In the genomic region with DNA sequence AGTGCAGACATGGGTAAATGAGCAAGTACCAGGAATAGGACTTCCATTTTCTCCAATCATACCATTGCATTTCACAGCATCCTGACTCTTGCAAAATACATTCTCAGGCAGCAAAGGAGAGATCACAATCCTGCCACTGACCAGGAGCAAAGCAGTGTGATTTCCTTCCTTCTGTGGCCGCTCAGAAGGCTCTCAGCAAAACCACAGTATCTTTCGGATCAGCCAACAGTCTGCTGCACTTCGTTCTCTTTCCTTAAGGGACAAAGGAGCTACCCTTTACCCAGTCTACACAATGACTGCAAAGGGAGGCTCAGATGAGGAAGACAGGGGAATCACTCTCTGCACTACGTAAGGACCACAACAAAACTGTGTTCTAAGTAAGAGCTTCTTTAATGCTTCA, we compare ENCODE assay signal across 22 mouse cellular contexts. TPM values are rescaled to one million over a fixed set of nuclear protein-coding genes. Genes with fewer than 3 reads are reported as not detected.
DNase-seq lines count a peak whose midpoint lies in the region; ATAC-seq and TF ChIP-seq lines count a peak whose summit lies in the region.
"Had no signal": no experiment of that assay in that cellular context is flagged by ENCODE, and none has a peak within 500 bp of the region (broad histone marks: within the 10 kb centered on the region; RNA-seq: fewer than 3 reads in every experiment).

No protein-coding gene starts in this region.

- no peak for TF ChIP-seq CTCF in cerebellum, adult 2 months (IDR thresholded peaks at IDR 0.05; ENCODE audit: borderline replicate concordance, insufficient read depth, low read depth, low read length)

- 97% methylated on average over 4 of the region's 4 CpGs for WGBS in cerebellum, adult 2 months

- peak; percentile 42 for ATAC-seq in granulocyte monocyte progenitor cell, adult 5-6 weeks (replicated peaks; ENCODE audit: poor library complexity, severe bottlenecking)
- ATAC-seq in megakaryocyte progenitor cell, adult 5-6 weeks (replicated peaks; ENCODE audit: poor library complexity), result peak; percentile 60
- ATAC-seq: forebrain, embryonic 14.5 days; forebrain, embryonic 16.5 days had no signal

- no peak for TF ChIP-seq POLR2A in cerebellum, adult 2 months (IDR thresholded peaks at IDR 0.05; ENCODE audit: borderline replicate concordance, insufficient read depth, low read length)

- no peaks in the 10 kb centered on the region; the same call in 1 of the 2 replicates for H3K4me1 ChIP-seq in cerebellum, adult 2 months (ENCODE audit: control insufficient read depth, insufficient read depth, low read length)
- H3K4me1 ChIP-seq: embryonic facial prominence, embryonic 13.5 days; embryonic facial prominence, embryonic 15.5 days; forebrain, embryonic 10.5 days; forebrain, embryonic 12.5 days had no signal

- peak; percentile 71 for DNase-seq in heart, adult 11 months
- no peak for DNase-seq in heart, postnatal 4 days
- DNase-seq in cerebellum, adult 2 months, result no peak
- DNase-seq in lung, postnatal 36 days, result no peak
- DNase-seq: adrenal gland, adult 2 months; adrenal gland, postnatal 10 days; adrenal gland, postnatal 25 days; cerebellum, adult 11 months; cerebellum, adult 18-20 months; cerebellum, adult 9-10 months; cerebellum, postnatal 10 days; cerebellum, postnatal 25 days; embryo, embryonic 11 days had no signal

- no peak overlapping the region for H3K4me3 ChIP-seq in cerebellum, adult 2 months (replicated peaks; ENCODE audit: insufficient read depth, low read depth, low read length)
- H3K4me3 ChIP-seq: embryonic facial prominence, embryonic 13.5 days; embryonic facial prominence, embryonic 15.5 days; erythroblast, embryonic 14.5 days; forebrain, embryonic 10.5 days; forebrain, embryonic 12.5 days had no signal

- H3K27ac ChIP-seq in cerebellum, adult 2 months (ENCODE audit: insufficient read depth, low read length), result no peak overlapping the region
- H3K27ac ChIP-seq: embryonic facial prominence, embryonic 13.5 days; embryonic facial prominence, embryonic 15.5 days; forebrain, embryonic 10.5 days; forebrain, embryonic 12.5 days had no signal

- H3K27me3 ChIP-seq in cerebellum, adult 2 months (ENCODE audit: control insufficient read depth, insufficient read depth, low read length), result no peaks in the 10 kb centered on the region
- H3K27me3 ChIP-seq: embryonic facial prominence, embryonic 13.5 days; embryonic facial prominence, embryonic 15.5 days; forebrain, embryonic 12.5 days had no signal

RNA-seq across cellular contexts. Expression of a gene that starts 12.6 kb away (rescaled TPM):
- 10 to 100 TPM; 21.5 to 24.9 TPM for total RNA-seq in heart, postnatal 4 days (2021)
- 80.3 and 105 TPM in 2 replicates for total RNA-seq in granulocyte monocyte progenitor cell, adult 5-6 weeks (2014; fragmentation: Nextera tagmentation)
- total RNA-seq in granulocyte monocyte progenitor cell, adult 5-6 weeks (2017), result 50.8 and 51.8 TPM in 2 replicates
- total RNA-seq in megakaryocyte progenitor cell, adult 5-6 weeks (2015), result 60.7 and 65.3 TPM in 2 replicates
- 38.1 and 56.2 TPM in 2 replicates for total RNA-seq in megakaryocyte progenitor cell, adult 5-6 weeks (2017)
- polyA plus RNA-seq in cerebellum, adult 2 months (2012; rRNA removed), result 84.7 and 91.7 TPM in 2 replicates
